Mouse (Mus musculus) stomach, embryonic 16.5 days (tissue): ENCODE measurements around the gene Tprn. TPM values are rescaled to one million over a fixed set of nuclear protein-coding genes. Genes with fewer than 3 reads are reported as not detected.

ENCODE experiments used
- ATAC-seq: fragments of 200-750 bp; cut with Nextera tagmentation; 2 replicates; pipeline ENCODE4 v1.8.0; 2017; ENCODE audit warnings: moderate number of reproducible peaks, moderate TSS enrichment; ENCODE audit not compliant: insufficient read depth, low FRiP score
- H3K27ac ChIP-seq: fragments of 300-500 bp; sonication (generic); 2 replicates; pipeline ENCODE4 v1.5.1; 2014; ENCODE audit warnings: low read length
- H3K27me3 ChIP-seq: fragments of 300-500 bp; sonication (generic); 2 replicates; pipeline ENCODE4 v1.6.1; 2014; ENCODE audit warnings: low read length, control low read depth, mixed read lengths; ENCODE audit not compliant: control insufficient read depth, insufficient read depth
- H3K36me3 ChIP-seq: fragments of 300-500 bp; sonication (generic); 2 replicates; pipeline ENCODE4 v1.6.1; 2014; ENCODE audit warnings: low read length; ENCODE audit not compliant: control insufficient read depth, insufficient read depth
- H3K4me1 ChIP-seq: fragments of 300-500 bp; sonication (generic); 2 replicates; pipeline ENCODE4 v1.6.1; 2014; ENCODE audit warnings: low read length, control low read depth, mixed read lengths; ENCODE audit not compliant: control insufficient read depth, insufficient read depth
- H3K4me2 ChIP-seq: fragments of 300-500 bp; sonication (generic); 2 replicates; pipeline ENCODE4 v1.6.1; 2014; ENCODE audit warnings: low read depth, low read length, mixed read lengths
- H3K4me3 ChIP-seq: fragments of 300-500 bp; sonication (generic); replicated peaks from 2 replicates; pipeline ENCODE4 v1.5.1; 2014; ENCODE audit warnings: mild to moderate bottlenecking, low read length
- H3K9ac ChIP-seq: fragments of 300-500 bp; sonication (generic); 2 replicates; pipeline ENCODE4 v1.6.1; 2014; ENCODE audit warnings: low read length
- H3K9me3 ChIP-seq: fragments of 300-500 bp; sonication (generic); replicated peaks from 2 replicates; pipeline ENCODE4 v1.6.1; 2016; ENCODE audit warnings: low read length, control low read depth; ENCODE audit not compliant: control insufficient read depth
- WGBS: fragments of 180-500 bp; shearing (Covaris S2); extraction: QIAGEN DNeasy Blood & Tissue Kit; methylation state at CpG from one replicate; pipeline ENCODE4 v1.1.7; 2014; 5-methylcytosine and 5-hydroxymethylcytosine counted together
- polyA plus RNA-seq: library from polyadenylated mRNA; unstranded; fragments of >200 nt; fragmentation: Nextera tagmentation; extraction: Ambion mirVana; gene quantifications from 2 replicates; pipeline ENCODE4 v1.2.1, GENCODE M21; 2015

Tprn gene
- polyA plus RNA-seq, 1 experiment from 2014 or later: 17.9 TPM

DNA sequence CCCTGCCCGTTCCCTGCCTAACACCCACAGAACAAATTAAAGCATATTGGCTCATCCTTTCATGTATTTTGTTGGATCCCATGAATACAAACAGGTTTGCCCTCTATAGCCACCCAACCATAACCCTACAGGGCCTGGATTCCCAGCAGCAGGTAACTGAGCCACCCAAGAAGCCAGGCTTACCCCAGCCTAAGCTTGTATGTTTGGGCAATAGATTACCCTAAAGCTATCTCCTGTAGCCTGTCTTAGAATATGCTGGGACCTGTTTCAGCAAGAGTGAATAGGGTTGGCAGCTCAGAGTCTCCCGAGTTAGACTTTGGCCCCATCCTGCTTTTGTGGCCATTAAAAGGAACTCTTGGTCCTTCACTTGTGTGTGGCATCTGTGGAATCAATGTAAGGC, 23.1 kb downstream of the Tprn start:
- ATAC-seq: no peak
- no peaks in the 10 kb centered on the region for H3K9me3 ChIP-seq
- H3K4me3 ChIP-seq: no peak overlapping the region
- H3K36me3 ChIP-seq: peaks cover 14% of the 10 kb centered on the region
- H3K4me1 ChIP-seq: peaks cover 39% of the 10 kb centered on the region
- peak overlapping the region; percentile 97 for H3K27ac ChIP-seq
- H3K4me2 ChIP-seq: no peak overlapping the region
- 77% methylated on average over 2 of the region's 2 CpGs for whole genome bisulfite sequencing
- H3K9ac ChIP-seq: no peak overlapping the region
- H3K27me3 ChIP-seq: peaks cover 19% of the 10 kb centered on the region

DNA sequence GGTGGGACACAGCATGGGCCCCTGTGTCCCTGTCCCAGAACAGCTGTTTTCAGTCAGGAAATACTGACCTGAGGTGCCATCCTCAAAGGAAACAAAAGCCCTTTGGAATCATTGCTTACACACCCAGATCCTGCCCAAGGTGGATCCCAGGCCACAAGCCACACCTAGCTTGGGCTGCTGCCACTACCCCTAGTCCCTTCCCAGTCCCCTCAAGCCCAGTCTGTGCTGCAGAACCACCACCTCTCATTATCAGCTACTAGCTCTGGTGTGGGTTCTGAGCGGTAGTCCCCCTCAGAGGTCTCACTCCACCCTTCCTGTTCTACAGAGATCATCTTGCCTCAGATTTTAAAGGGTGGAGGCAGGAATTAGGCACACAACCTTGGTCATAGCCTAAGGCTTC, 23.9 kb downstream of the Tprn start:
- peaks cover 27% of the 10 kb centered on the region for H3K27me3 ChIP-seq
- H3K4me3 ChIP-seq: no peak overlapping the region
- H3K4me2 ChIP-seq: peak overlapping the region; percentile 32; the same call in 1 of the 2 replicates
- H3K4me1 ChIP-seq: peaks cover 39% of the 10 kb centered on the region
- H3K27ac ChIP-seq: peak overlapping the region; percentile 97
- H3K36me3 ChIP-seq: peaks cover 14% of the 10 kb centered on the region
- WGBS: 44% methylated on average over 1 of the region's 1 CpGs
- 0 out of 2 replicates have a peak, but pooled peaks have one; percentile 35 for ATAC-seq
- no peaks in the 10 kb centered on the region for H3K9me3 ChIP-seq
- H3K9ac ChIP-seq: peak overlapping the region; percentile 45; the same call in 1 of the 2 replicates

DNA sequence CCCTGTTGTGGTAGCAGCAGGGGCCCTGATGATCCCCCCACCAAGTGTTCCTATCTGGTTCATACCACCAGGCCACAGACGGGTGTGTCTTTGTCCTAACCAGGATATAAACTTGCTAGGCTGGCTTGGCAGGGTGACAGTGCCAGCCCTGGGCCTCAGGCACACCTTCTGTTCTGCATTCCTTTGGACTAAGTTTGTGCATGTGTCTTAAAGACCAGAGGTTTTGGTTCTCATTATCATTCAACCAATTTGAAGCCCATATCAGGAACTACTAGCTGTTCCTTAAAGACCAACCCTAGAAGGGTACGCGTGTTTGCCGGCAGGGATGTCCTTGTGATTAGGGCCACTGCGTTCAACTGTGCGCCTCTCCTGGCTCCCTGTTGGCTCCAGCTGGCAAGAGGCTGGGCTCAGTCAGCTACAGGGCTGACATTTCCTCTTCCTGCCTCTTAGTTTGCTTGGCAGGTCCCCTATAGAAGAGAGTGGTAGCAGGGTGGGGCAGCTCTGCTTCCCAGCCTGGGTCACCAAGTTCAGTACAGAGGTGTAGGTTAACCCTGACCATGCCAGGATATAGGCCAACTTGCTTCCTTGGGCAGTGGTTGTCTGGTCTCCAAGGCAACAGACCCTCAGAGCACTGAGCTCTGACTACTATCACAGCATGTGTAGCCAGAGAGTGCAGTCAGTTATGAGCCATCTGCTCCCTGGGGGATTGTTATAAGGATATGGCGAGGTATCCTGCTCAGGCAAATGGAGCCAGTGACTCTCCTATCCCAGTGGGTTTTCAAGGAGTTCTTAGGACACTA, 24.6 kb downstream of the Tprn start:
- Histone ChIP-seq H3K4me2 (peak overlapping the region; percentile 32; the same call in 1 of the 2 replicates), H3K9me3 (no peaks in the 10 kb centered on the region), H3K9ac (peak overlapping the region; percentile 42; the same call in 1 of the 2 replicates), H3K27ac (peak overlapping the region; percentile 97), H3K27me3 (peaks cover 34% of the 10 kb centered on the region), H3K36me3 (peaks cover 14% of the 10 kb centered on the region), H3K4me3 (no peak overlapping the region), H3K4me1 (peaks cover 45% of the 10 kb centered on the region)
- 27% methylated on average over 7 of the region's 7 CpGs for WGBS
- ATAC-seq: peak; percentile 80

DNA sequence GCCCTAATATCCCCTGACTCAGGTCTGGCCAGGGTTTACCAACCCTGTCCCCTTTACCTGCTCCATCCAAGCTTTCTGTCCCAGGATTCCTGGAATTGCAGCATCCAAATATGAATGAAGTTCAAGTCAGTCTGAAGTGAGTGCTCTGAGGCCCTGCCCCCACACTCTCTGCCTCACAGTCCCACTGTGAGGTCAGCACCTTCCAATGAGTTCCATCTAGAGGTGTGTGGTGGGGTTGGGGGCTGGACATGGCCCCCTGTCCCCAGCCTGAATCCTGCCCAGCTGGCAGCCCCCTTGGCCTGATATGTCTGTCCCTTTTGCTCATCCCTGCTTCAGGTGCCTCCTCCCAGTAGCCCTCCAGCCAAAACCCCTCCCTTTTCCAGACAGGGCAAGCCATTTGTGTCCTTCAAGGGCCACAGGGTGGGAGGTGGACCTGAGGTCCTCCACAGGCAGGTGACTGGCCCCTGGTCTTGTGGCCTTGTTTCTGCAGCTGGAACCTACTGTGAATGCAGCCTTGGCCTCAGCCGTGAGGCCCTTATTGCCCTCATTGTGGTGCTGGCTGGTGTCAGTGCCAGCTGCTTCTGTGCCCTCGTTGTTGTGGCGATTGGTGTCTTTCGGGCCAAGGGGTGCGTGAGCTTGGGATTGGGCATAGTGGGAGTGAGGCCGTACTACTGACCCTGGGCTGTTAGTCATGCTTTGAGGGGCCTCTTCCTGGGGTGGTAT, 25.7 kb downstream of the Tprn start, which contains the start of gene Tmem210:
Tmem210 (plus strand) TSS at position 219 of the 723 bp plus-strand sequence.
- H3K9ac ChIP-seq: peak within 1 kb of the TSS; percentile 42; the same call in 1 of the 2 replicates
- no peaks in the 10 kb centered on the region for H3K9me3 ChIP-seq
- peaks cover 52% of the 10 kb centered on the region for H3K4me1 ChIP-seq
- H3K4me2 ChIP-seq: peak within 1 kb of the TSS; percentile 32; the same call in 1 of the 2 replicates
- H3K36me3 ChIP-seq: peaks cover 14% of the 10 kb centered on the region
- peaks cover 42% of the 10 kb centered on the region for H3K27me3 ChIP-seq
- no peak for ATAC-seq
- H3K27ac ChIP-seq: peak within 1 kb of the TSS; percentile 97
- 83% methylated on average over 6 of the region's 6 CpGs for WGBS
- no peak within 1 kb of the TSS for H3K4me3 ChIP-seq

DNA sequence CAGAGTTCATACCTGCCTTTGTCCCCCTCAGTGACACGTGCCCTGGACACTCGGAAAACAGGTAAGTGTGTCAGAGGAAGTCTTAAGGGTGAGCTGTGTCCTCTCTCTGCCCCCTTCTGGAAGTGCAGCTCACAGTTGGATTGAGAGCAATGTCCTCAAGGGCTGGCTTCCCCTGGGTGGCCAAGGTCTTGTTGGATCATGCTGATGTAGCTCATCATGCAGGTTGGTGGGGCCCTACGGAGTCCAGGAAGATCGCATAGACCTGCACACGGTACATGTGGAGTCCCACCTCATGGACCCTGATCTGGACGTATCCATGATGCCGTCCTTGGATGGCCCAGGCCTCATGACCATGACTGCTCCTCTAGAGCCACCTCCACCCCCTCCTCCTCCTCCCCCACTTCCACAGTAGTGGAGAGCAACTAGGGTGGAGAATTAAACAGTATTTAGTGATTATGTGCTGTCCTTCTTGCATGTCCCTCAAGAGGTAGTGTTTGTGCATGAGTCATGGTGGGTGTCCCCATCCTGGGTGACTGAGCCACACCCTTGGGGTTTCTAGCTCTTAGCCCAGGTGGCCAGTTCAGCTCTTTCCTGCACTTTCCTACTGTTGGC, 26.4 kb downstream of the Tprn start:
- H3K4me3 ChIP-seq: no peak overlapping the region
- peaks cover 45% of the 10 kb centered on the region for H3K27me3 ChIP-seq
- H3K4me1 ChIP-seq: peaks cover 52% of the 10 kb centered on the region

DNA sequence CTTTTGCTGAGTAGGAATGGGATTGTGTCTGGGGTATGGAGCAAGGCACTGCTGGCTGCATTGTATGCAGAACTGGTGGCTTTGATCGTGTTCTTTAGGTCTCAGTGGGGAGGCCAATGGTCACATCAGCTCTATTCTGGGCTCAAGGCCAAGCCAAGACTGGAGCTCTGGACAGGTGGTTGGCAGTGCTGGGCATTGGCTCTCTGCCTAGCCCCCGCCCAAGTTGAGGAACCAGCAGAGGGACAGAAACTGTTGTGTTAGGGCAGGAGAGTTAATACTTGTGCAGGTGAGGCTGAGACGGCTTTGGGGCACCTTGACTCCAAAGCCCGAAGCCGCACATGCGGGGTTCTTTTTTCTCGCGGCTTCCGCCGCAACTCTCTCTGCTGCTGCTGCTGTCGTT, 27.2 kb downstream of the Tprn start, which contains the start of gene Lrrc26:
Lrrc26 (plus strand) TSS at position 265 of the 400 bp plus-strand sequence.
- H3K36me3 ChIP-seq: peaks cover 7% of the 10 kb centered on the region; the same call in 1 of the 2 replicates
- peaks cover 45% of the 10 kb centered on the region for H3K27me3 ChIP-seq
- H3K9me3 ChIP-seq: no peaks in the 10 kb centered on the region
- H3K4me2 ChIP-seq: peak within 1 kb of the TSS; percentile 55
- ATAC-seq: no peak
- 7% methylated on average over 11 of the region's 11 CpGs for WGBS
- H3K4me3 ChIP-seq: peak within 1 kb of the TSS; percentile 45
- H3K27ac ChIP-seq: peak within 1 kb of the TSS; percentile 97
- H3K4me1 ChIP-seq: peaks cover 52% of the 10 kb centered on the region
- H3K9ac ChIP-seq: peak within 1 kb of the TSS; percentile 61

More for the DNA sequence above, 26.4 kb downstream of the Tprn start:
- H3K27ac ChIP-seq: peak overlapping the region; percentile 97
- H3K9me3 ChIP-seq: no peaks in the 10 kb centered on the region
- WGBS: 75% methylated on average over 7 of the region's 7 CpGs
- no peak overlapping the region for H3K9ac ChIP-seq
- no peak overlapping the region for H3K4me2 ChIP-seq
- no peak for ATAC-seq
- peaks cover 14% of the 10 kb centered on the region for H3K36me3 ChIP-seq

DNA sequence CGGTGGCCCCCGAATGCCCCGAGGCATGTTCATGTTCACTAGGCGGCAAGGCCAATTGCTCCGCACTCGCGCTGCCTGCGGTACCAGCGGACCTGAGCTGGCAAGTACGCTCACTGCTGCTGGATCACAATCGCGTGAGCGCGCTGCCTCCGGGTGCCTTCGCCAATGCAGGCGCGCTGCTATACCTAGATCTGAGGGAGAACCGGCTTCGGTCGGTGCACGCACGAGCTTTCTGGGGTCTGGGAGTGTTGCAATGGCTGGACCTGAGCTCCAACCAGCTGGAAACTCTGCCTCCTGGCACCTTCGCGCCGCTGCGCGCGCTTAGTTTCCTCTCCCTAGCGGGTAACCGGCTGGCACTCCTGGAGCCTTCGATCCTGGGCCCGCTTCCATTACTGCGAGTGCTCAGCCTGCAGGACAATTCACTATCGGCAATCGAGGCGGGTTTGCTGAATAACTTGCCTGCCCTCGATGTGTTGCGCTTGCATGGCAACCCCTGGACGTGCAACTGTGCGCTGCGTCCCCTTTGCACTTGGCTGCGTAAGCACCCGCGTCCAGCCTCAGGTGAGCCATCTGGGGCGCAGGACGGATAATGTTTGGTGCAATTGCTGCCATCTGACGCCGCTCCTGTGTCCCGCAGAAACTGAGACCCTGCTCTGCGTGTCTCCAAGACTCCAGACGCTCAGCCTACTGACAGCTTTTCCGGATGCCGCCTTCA, 27.8 kb downstream of the Tprn start:
- Histone ChIP-seq H3K4me1 (peaks cover 50% of the 10 kb centered on the region), H3K4me3 (peak overlapping the region; percentile 45), H3K27me3 (peaks cover 45% of the 10 kb centered on the region), H3K9ac (peak overlapping the region; percentile 61), H3K9me3 (no peaks in the 10 kb centered on the region), H3K27ac (peak overlapping the region; percentile 77), H3K4me2 (peak overlapping the region; percentile 55), H3K36me3 (0 out of 2 replicates have a peak, but pooled peaks cover under 1% of the 10 kb centered on the region)
- 2% methylated on average over 54 of the region's 54 CpGs for WGBS
- ATAC-seq: no peak

DNA sequence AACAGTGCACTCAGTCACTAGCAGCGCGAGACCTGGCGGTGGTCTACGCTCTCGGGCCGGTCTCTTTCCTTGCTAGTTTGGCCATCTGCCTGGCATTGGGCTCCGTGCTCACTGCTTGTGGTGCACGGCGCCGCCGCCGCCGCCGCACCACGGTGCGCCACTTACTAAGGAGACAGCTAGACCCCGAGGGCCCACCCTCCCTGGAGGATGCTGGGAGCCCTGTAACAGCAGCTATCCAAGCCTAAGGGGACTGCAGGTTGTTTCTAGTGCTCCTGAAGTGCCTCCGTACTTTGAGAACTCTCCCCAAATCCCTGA, 28.4 kb downstream of the Tprn start:
- H3K9me3 ChIP-seq: no peaks in the 10 kb centered on the region
- peak overlapping the region; percentile 55 for H3K4me2 ChIP-seq
- 1% methylated on average over 18 of the region's 18 CpGs for WGBS
- H3K4me3 ChIP-seq: peak overlapping the region; percentile 45
- H3K9ac ChIP-seq: peak overlapping the region; percentile 61
- H3K36me3 ChIP-seq: no peaks in the 10 kb centered on the region
- peaks cover 45% of the 10 kb centered on the region for H3K27me3 ChIP-seq
- no peak overlapping the region; the same call in 1 of the 2 replicates for H3K27ac ChIP-seq
- ATAC-seq: no peak
- H3K4me1 ChIP-seq: peaks cover 48% of the 10 kb centered on the region
